Mouse (Mus musculus) layer of hippocampus, postnatal 14 days (tissue): ENCODE data around the gene G0s2. TPM values are rescaled to one million over a fixed set of nuclear protein-coding genes. Genes with fewer than 3 reads are reported as not detected.
A peak's percentile ranks its signal among the peaks of the same experiment; 100 is the strongest.
"Not testable (repeated sequence)": the region's sequence is repeated elsewhere in the genome, so short reads cannot be mapped to it uniquely, and the experiment has no call there.

Experiments used
- DNase-seq, 2 experiments: peaks; one replicate each; pipeline ENCODE4 v3.0.0; 2021 to 2022; ENCODE audit warnings: low spot score in 2 of 2, mixed read lengths in 1 of 2
- total RNA-seq, 2 experiments: library from RNA; stranded (reverse); gene quantifications; 2 replicates each; pipeline ENCODE4 v1.2.3; 2021

Gene G0s2
- total RNA-seq, 2 experiments from 2014 or later, result 9.3 to 12.1 TPM

DNA sequence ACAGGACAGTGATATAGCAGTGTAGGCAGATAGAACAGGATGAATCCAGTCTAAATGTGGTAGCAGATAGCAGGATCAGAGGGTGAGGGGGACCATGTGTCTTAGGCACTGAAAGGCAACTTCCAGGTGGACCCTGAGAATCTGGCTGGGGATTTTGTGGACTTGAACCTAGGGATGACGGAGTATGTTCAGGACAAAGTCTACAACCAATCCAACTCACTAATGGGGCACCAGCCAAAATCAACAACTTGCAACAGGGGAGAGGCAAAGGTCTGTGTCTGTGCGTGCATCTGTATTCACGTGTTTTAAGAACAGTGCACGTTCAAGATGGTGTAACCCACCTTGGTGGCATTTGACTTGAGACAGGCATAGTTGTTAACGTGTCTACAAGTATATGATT lies 16.9 kb upstream of the G0s2 start:
- DNase-seq, result no peak

- DNase-seq, result no peak
Measured at GRCm38 (mm10) chr1:193289076-193289475, 16.1 kb upstream of the G0s2 start.

GRCm38 (mm10) chr1:193287578-193287977 lies 14.6 kb upstream of the G0s2 start:
- no peak for DNase-seq

GRCm38 (mm10) chr1:193285766-193286325 lies 12.8 kb upstream of the G0s2 start:
- DNase-seq, result not testable (repeated sequence)

GRCm38 (mm10) chr1:193284228-193284779 lies 11.3 kb upstream of the G0s2 start:
- no peak for DNase-seq

DNA sequence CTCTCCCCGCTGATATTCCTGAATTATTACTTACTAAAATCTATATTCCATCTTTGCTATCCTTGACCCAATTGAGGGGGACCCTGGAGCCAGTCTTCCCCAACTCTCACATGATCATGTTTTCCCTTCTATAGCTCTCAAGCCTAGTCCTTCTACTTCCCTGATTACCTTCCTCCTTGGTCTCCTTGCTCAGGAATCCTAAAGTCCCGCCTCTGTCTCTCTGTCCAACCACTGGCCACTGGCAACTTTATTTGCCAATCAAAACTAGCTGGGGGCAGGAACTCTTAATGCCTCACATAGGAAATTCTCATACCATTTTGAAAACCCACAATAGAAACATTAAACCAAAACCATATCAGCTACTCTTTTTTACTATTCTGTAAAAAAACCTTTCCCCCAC lies 8.3 kb upstream of the G0s2 start:
- DNase-seq, result no peak

DNA sequence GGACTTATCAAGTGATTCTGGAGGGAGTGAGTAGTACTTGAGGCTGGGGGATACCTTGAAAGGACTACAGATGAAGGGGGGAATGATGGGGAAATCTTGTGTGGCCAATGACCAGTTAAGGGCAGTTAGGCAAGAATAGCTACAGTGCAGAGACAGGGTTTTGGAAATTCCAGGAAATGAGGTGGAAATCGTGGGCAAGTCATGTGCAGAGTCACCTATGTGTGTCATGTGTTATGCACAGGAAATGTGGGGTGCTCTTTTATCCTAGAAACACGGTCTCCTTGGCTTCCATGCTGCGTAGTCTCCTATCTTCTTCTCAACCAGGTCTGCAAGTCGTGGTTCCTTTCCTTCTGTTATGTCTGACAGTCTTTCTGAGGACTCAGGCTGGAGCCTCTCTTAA lies 6.5 kb upstream of the G0s2 start:
- DNase-seq, result no peak

DNA sequence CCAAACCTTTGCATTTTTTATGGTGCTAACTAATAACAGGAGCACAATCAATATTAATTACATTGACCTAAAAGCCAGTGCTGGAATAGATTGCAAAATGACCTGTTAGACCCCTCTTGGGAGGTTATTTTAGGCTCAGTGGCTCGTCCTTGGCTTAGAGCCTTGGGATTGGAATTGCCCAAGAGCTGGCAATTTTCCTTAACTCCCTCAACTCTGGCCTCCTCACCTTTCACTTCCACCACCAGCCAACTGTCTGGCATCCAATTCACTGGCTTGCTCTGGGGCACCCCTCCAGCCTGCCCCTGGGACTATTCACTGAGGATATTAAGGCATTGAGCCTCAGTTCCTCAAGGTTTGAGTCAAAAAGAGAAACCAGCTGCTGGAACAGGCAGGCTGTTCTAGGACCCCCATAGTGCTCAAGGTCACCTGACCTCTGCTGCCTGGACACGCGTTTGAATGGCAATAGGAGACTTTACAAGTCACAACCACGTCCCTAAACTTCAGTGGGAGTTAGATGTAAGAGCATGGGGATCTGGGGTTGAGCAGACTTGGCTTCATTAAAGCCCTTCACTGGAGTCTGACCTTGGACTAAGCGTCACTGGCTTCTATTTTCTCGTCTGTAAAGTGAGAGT lies 5.5 kb upstream of the G0s2 start:
- no peak for DNase-seq

- DNase-seq, result no peak
Measured at GRCm38 (mm10) chr1:193274407-193275071, 1.5 kb upstream of the G0s2 start.

- DNase-seq, result peak; percentile 20 to 34
Measured at GRCm38 (mm10) chr1:193272137-193272915, 691 bp downstream of the G0s2 start.

DNA sequence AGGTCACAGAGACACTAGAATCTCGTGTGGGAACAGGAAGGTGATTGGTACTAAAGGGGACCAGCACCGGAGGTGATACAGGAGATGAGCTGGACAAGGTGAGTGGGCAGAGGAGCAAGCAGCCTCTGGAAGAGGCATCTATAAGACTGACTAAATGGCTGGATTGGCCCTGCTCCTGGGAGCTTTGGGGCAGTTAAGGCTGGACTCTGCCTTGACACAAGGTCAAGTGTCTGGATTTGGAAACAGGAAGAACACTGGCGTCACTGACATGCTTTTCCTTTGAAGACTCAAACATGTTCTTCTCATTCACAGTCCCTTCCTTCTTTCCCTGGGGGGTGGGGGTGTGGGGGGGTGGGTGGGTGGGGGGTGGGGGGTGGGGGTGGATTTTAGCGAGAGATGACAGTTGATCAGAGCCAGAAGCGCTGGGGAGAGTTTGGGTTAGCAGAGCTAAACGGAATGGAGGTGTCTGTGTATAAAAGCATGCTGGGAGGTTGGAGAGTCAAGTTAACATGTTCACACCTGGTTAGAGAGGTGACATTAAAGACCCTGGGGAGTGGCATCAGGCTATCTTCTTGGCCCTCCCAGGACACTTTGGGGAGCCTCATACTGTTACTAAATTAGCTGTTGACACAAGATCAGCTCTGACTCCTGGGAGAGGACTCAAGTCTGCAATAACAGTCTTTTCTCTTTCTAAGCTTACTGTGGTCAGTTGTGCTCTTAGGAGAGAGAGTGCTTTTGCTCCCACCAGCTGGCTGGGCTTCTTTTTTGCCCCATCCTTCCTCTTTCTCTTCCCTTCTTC lies 1.9 kb downstream of the G0s2 start:
- DNase-seq, result no peak

DNA sequence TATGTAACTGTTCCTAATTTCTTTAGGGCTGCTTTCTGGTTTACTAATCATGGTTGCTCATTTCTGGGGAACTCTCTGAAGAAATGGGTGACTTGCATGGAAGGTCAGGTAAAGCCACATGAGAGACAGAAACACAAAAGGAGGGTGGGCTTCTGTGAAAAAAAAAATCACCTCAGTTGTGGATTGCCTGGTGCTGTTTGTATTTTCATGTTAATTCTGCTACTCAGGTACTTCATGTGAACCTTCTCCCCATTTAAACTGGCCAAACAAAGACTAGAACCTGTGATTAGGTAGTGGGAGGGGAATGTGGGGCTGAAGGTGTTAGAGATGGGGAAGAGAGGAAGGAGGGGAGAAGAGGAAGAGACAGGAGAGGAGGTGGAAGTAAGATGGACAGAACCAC lies 7.3 kb downstream of the G0s2 start:
- DNase-seq, result no peak

DNA sequence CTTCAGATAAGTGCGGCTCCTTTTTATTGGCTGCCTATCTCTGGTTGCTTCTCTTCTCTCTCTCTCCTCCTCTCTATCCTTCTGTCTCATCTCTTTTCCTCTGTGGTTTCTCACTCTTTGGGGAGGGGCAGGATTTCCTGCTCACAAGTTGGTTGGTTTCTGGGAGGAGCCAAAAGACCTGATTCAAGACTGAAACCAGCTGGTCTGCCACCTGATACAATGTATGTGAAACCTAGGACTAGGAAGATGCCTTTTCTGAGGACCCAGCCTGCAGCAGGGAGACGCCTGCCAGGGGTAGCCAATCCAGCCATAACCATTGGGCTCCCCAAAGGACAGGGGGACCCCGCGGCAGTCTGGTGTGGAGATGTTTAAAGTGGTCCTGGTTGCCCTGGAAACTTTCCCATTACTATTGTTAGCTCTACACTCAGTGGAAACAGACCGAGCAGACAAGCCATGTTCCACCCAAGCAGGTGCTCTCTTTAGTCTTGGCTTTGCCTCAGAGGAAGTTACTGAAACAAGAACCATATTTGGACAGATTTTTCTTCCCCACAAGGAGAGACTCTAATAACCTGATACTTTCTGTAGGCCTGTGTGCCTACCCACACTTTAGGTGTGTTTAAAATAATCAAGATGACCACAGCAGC lies 8.9 kb downstream of the G0s2 start, which contains the start of gene Hsd11b1:
Gene Hsd11b1, minus strand, starts transcription at position 121 of the 644 bp plus-strand sequence.
- DNase-seq, result no peak

- DNase-seq, result peak in 1 of 2 experiments; percentile 76
Measured at GRCm38 (mm10) chr1:193263026-193263907, 9.8 kb downstream of the G0s2 start.

DNA sequence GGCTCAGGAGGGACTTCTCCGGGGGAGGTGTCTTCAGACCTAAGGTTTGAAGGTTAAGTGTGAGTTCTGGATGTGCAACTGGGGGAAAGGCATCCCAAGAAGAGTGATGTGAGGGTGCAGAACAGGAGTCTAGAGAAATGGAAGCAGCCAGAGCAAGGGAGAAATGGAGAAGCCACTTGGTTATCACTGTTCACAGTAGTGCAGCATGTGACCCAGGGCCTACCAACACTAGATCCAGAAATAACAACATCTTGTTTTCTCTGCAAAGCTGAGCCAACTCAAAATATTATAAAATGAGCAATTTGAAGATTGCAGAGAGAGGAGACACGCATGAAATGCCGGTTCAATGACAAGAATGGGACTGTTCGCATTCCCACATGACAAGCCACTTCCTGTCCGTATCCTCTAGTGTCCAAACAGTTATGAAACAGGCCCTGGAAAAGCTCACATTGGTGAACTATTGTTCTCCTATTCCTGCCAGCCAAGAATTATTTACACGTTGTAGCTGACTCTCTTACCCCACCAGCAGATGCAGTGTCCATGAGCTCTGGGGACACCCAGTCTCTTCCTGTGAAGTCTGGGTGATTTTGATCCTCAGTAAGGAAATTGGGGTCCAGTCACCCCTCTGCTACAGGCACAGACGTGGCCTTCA lies 11.0 kb downstream of the G0s2 start:
- no peak for DNase-seq

DNA sequence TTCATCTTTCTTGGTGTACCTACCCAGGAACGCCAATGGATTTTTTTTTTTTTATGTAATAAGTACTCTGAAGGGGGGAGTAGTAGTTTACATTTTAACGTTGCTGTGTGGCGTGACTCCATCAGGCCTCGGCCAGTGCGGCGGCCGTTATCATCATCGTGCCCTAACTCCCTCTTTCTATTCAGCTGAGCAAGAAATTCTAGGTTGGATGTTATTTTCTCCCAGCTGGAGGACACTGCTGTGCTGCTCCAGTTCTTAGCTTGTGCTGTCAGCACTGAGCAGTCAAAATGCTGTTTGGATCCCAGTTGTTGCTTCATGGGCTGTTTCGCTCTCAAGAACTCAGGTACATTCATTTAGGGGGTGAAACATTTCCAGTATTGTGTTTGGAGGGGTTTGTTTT lies 13.5 kb downstream of the G0s2 start:
- no peak for DNase-seq

GRCm38 (mm10) chr1:193256621-193257098 lies 16.4 kb downstream of the G0s2 start:
- DNase-seq, result peak in 1 of 2 experiments; percentile 31

DNA sequence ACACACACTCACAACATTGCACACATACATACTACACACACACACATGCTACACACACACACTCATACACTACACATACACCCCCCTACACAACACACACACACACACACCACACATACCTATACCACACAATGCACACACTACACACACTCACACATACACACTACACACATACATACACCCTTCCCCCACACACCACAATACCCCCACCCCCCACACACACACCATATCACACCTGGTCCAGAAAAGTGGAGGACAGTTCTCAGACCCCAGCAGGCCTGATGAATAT lies 16.8 kb downstream of the G0s2 start:
- no peak for DNase-seq
